Mouse (Mus musculus): ENCODE measurements around the gene Greb1. TPM values are rescaled to one million over a fixed set of nuclear protein-coding genes. Genes with fewer than 3 reads are reported as not detected.

The Greb1 gene
- polyA plus RNA-seq, 1 experiment from 2014 or later = 17.2 TPM

- H3K4me1 ChIP-seq = no peaks in the 10 kb centered on the region
- no peak overlapping the region for H3K4me3 ChIP-seq
- H3K27ac ChIP-seq (replicated peaks) = no peak overlapping the region
- H3K27me3 ChIP-seq (replicated peaks; ENCODE audit: low read depth, poor library complexity, severe bottlenecking) = no peaks in the 10 kb centered on the region
- 83% methylated on average over 6 of the region's 6 CpGs for WGBS
- DNase-seq (ENCODE audit: low spot score) = no peak
- H3K36me3 ChIP-seq (replicated peaks) = peaks cover 68% of the 10 kb centered on the region
- H3K9me3 ChIP-seq = no peaks in the 10 kb centered on the region
Observed at GRCm38 (mm10) chr12:16828505-16828904, 27.8 kb upstream of the Greb1 start.

GRCm38 (mm10) chr12:16823701-16824100, 23.0 kb upstream of the Greb1 start:
- Histone ChIP-seq H3K4me1 (peaks cover 2% of the 10 kb centered on the region; the same call in 1 of the 2 replicates), H3K27me3 (replicated peaks; ENCODE audit: low read depth, poor library complexity, severe bottlenecking) (no peaks in the 10 kb centered on the region), H3K9me3 (no peaks in the 10 kb centered on the region), H3K4me3 (no peak overlapping the region), H3K27ac (replicated peaks) (no peak overlapping the region), H3K36me3 (replicated peaks) (peaks cover 98% of the 10 kb centered on the region)
- WGBS = 82% methylated on average over 1 of the region's 1 CpGs
- DNase-seq (ENCODE audit: low spot score) = no peak

GRCm38 (mm10) chr12:16822181-16822734, 21.6 kb upstream of the Greb1 start:
- 95% methylated on average over 10 of the region's 10 CpGs for WGBS
- H3K27ac ChIP-seq (replicated peaks) = no peak overlapping the region

GRCm38 (mm10) chr12:16820761-16821160, 20.1 kb upstream of the Greb1 start:
- no peak for DNase-seq (ENCODE audit: low spot score)
- no peaks in the 10 kb centered on the region for H3K27me3 ChIP-seq (replicated peaks; ENCODE audit: low read depth, poor library complexity, severe bottlenecking)
- peaks cover 98% of the 10 kb centered on the region for H3K36me3 ChIP-seq (replicated peaks)
- H3K27ac ChIP-seq (replicated peaks) = no peak overlapping the region
- WGBS = 89% methylated on average over 7 of the region's 7 CpGs
- H3K4me3 ChIP-seq = no peak overlapping the region
- no peaks in the 10 kb centered on the region for H3K9me3 ChIP-seq
- peaks cover 7% of the 10 kb centered on the region; the same call in 1 of the 2 replicates for H3K4me1 ChIP-seq

More at GRCm38 (mm10) chr12:16822181-16822734, 21.6 kb upstream of the Greb1 start:
- Histone ChIP-seq H3K36me3 (replicated peaks) (peaks cover 96% of the 10 kb centered on the region), H3K4me3 (no peak overlapping the region), H3K27me3 (replicated peaks; ENCODE audit: low read depth, poor library complexity, severe bottlenecking) (no peaks in the 10 kb centered on the region), H3K9me3 (no peaks in the 10 kb centered on the region), H3K4me1 (peaks cover 7% of the 10 kb centered on the region; the same call in 1 of the 2 replicates)
- no peak for DNase-seq (ENCODE audit: low spot score)

- WGBS = 64% methylated on average over 11 of the region's 11 CpGs
- Histone ChIP-seq H3K9me3 (no peaks in the 10 kb centered on the region), H3K36me3 (replicated peaks) (peaks cover 97% of the 10 kb centered on the region), H3K4me1 (peaks cover 7% of the 10 kb centered on the region; the same call in 1 of the 2 replicates), H3K4me3 (no peak overlapping the region), H3K27ac (replicated peaks) (no peak overlapping the region), H3K27me3 (replicated peaks; ENCODE audit: low read depth, poor library complexity, severe bottlenecking) (no peaks in the 10 kb centered on the region)
- DNase-seq (ENCODE audit: low spot score) = no peak
Observed at GRCm38 (mm10) chr12:16818513-16818912, 17.8 kb upstream of the Greb1 start.

- no peak overlapping the region for H3K27ac ChIP-seq (replicated peaks)
- H3K4me1 ChIP-seq = peaks cover 17% of the 10 kb centered on the region
- H3K9me3 ChIP-seq = no peaks in the 10 kb centered on the region
- no peak overlapping the region for H3K4me3 ChIP-seq
- peaks cover 88% of the 10 kb centered on the region for H3K36me3 ChIP-seq (replicated peaks)
- DNase-seq (ENCODE audit: low spot score) = no peak
- no peaks in the 10 kb centered on the region for H3K27me3 ChIP-seq (replicated peaks; ENCODE audit: low read depth, poor library complexity, severe bottlenecking)
- WGBS = 92% methylated on average over 4 of the region's 4 CpGs
Observed at GRCm38 (mm10) chr12:16817147-16817546, 16.5 kb upstream of the Greb1 start.

- peaks cover 35% of the 10 kb centered on the region for H3K27me3 ChIP-seq (replicated peaks; ENCODE audit: low read depth, poor library complexity, severe bottlenecking)
Observed at GRCm38 (mm10) chr12:16811477-16811876, 10.8 kb upstream of the Greb1 start.

GRCm38 (mm10) chr12:16810525-16811431, 10.1 kb upstream of the Greb1 start, which contains the start of gene E2f6:
TSS of gene E2f6 (plus strand) at chr12:16810963.
- Histone ChIP-seq H3K4me3 (peak within 1 kb of the TSS; percentile 75), H3K4me1 (peaks cover 27% of the 10 kb centered on the region), H3K9me3 (no peaks in the 10 kb centered on the region), H3K36me3 (replicated peaks) (peaks cover 26% of the 10 kb centered on the region), H3K27me3 (replicated peaks; ENCODE audit: low read depth, poor library complexity, severe bottlenecking) (peaks cover 42% of the 10 kb centered on the region), H3K27ac (replicated peaks) (peak within 1 kb of the TSS; percentile 96)
- WGBS = 6% methylated on average over 81 of the region's 81 CpGs
- peak; percentile 90 for DNase-seq (ENCODE audit: low spot score)

More at GRCm38 (mm10) chr12:16811477-16811876, 10.8 kb upstream of the Greb1 start:
- H3K4me3 ChIP-seq = peak overlapping the region; percentile 75
- WGBS = 9% methylated on average over 15 of the region's 15 CpGs
- no peak for DNase-seq (ENCODE audit: low spot score)
- peak overlapping the region; percentile 96 for H3K27ac ChIP-seq (replicated peaks)
- H3K36me3 ChIP-seq (replicated peaks) = peaks cover 33% of the 10 kb centered on the region
- H3K4me1 ChIP-seq = peaks cover 27% of the 10 kb centered on the region
- H3K9me3 ChIP-seq = no peaks in the 10 kb centered on the region

GRCm38 (mm10) chr12:16808045-16808444, 7.4 kb upstream of the Greb1 start:
- Histone ChIP-seq H3K27ac (replicated peaks) (no peak overlapping the region), H3K4me3 (no peak overlapping the region), H3K36me3 (replicated peaks) (0 out of 2 replicates have a peak, but pooled peaks cover 4% of the 10 kb centered on the region), H3K27me3 (replicated peaks; ENCODE audit: low read depth, poor library complexity, severe bottlenecking) (peaks cover 43% of the 10 kb centered on the region), H3K9me3 (no peaks in the 10 kb centered on the region), H3K4me1 (peaks cover 50% of the 10 kb centered on the region)
- DNase-seq (ENCODE audit: low spot score) = peak; percentile 44
- WGBS = 38% methylated on average over 3 of the region's 3 CpGs

- peaks cover 43% of the 10 kb centered on the region for H3K27me3 ChIP-seq (replicated peaks; ENCODE audit: low read depth, poor library complexity, severe bottlenecking)
- peak; percentile 79 for DNase-seq (ENCODE audit: low spot score)
- no peak overlapping the region for H3K4me3 ChIP-seq
- H3K4me1 ChIP-seq = peaks cover 49% of the 10 kb centered on the region
- WGBS = 5% methylated on average over 5 of the region's 5 CpGs
- H3K27ac ChIP-seq (replicated peaks) = no peak overlapping the region
- H3K36me3 ChIP-seq (replicated peaks) = no peaks in the 10 kb centered on the region
- H3K9me3 ChIP-seq = no peaks in the 10 kb centered on the region
Observed at GRCm38 (mm10) chr12:16805511-16805910, 4.8 kb upstream of the Greb1 start.

- peaks cover 64% of the 10 kb centered on the region for H3K4me1 ChIP-seq
- DNase-seq (ENCODE audit: low spot score) = peak; percentile 54
- H3K36me3 ChIP-seq (replicated peaks) = no peaks in the 10 kb centered on the region
- no peaks in the 10 kb centered on the region for H3K9me3 ChIP-seq
- H3K4me3 ChIP-seq = no peak overlapping the region
- peak overlapping the region; percentile 73 for H3K27ac ChIP-seq (replicated peaks)
- WGBS = 20% methylated on average over 5 of the region's 5 CpGs
- H3K27me3 ChIP-seq (replicated peaks; ENCODE audit: low read depth, poor library complexity, severe bottlenecking) = peaks cover 29% of the 10 kb centered on the region
Observed at GRCm38 (mm10) chr12:16803956-16804430, 3.3 kb upstream of the Greb1 start.

- Histone ChIP-seq H3K4me1 (peaks cover 70% of the 10 kb centered on the region), H3K4me3 (no peak overlapping the region), H3K9me3 (no peaks in the 10 kb centered on the region), H3K27me3 (replicated peaks; ENCODE audit: low read depth, poor library complexity, severe bottlenecking) (peaks cover 23% of the 10 kb centered on the region), H3K27ac (replicated peaks) (peak overlapping the region; percentile 62), H3K36me3 (replicated peaks) (no peaks in the 10 kb centered on the region)
- 19% methylated on average over 5 of the region's 5 CpGs for WGBS
- DNase-seq (ENCODE audit: low spot score) = peak; percentile 16
Observed at GRCm38 (mm10) chr12:16803237-16803955, 2.7 kb upstream of the Greb1 start.
